Mouse (Mus musculus) liver, adult (tissue): ENCODE measurements around the gene Tgfbr3.

Source experiments
- GATA4 ChIP-seq: IDR thresholded peaks from 2 replicates; pipeline ENCODE4 v1.6.1; 2014; ENCODE audit warnings: mild to moderate bottlenecking, low read length; ENCODE audit not compliant: insufficient replicate concordance

Tgfbr3 gene

GRCm38 (mm10) chr5:107211830-107212370, 77.5 kb downstream of the Tgfbr3 start:
- no peak for TF ChIP-seq GATA4

GRCm38 (mm10) chr5:107210040-107210439, 79.4 kb downstream of the Tgfbr3 start:
- no peak for TF ChIP-seq GATA4

- TF ChIP-seq GATA4: no peak
Measured at GRCm38 (mm10) chr5:107207911-107208310, 81.5 kb downstream of the Tgfbr3 start.

- TF ChIP-seq GATA4: no peak
Measured at GRCm38 (mm10) chr5:107204306-107204705, 85.1 kb downstream of the Tgfbr3 start.

GRCm38 (mm10) chr5:107202801-107203559, 86.4 kb downstream of the Tgfbr3 start:
- TF ChIP-seq GATA4: no peak

- no peak for TF ChIP-seq GATA4
Measured at GRCm38 (mm10) chr5:107201509-107202182, 87.8 kb downstream of the Tgfbr3 start.

GRCm38 (mm10) chr5:107200853-107201341, 88.5 kb downstream of the Tgfbr3 start:
- no peak for TF ChIP-seq GATA4

GRCm38 (mm10) chr5:107200221-107200635, 89.2 kb downstream of the Tgfbr3 start:
- TF ChIP-seq GATA4: no peak

- no peak for TF ChIP-seq GATA4
Measured at GRCm38 (mm10) chr5:107195751-107196395, 93.6 kb downstream of the Tgfbr3 start.

- TF ChIP-seq GATA4: no peak
Measured at GRCm38 (mm10) chr5:107193160-107193559, 96.3 kb downstream of the Tgfbr3 start.

GRCm38 (mm10) chr5:107192372-107192771, 97.1 kb downstream of the Tgfbr3 start:
- TF ChIP-seq GATA4: no peak

GRCm38 (mm10) chr5:107188551-107188950, 100.9 kb downstream of the Tgfbr3 start:
- no peak for TF ChIP-seq GATA4

GRCm38 (mm10) chr5:107186206-107186605, 103.2 kb downstream of the Tgfbr3 start:
- TF ChIP-seq GATA4: no peak

- TF ChIP-seq GATA4: no peak
Measured at GRCm38 (mm10) chr5:107184158-107184883, 105.1 kb downstream of the Tgfbr3 start.

- no peak for TF ChIP-seq GATA4
Measured at GRCm38 (mm10) chr5:107183537-107183936, 105.9 kb downstream of the Tgfbr3 start.
